In the genomic region with DNA sequence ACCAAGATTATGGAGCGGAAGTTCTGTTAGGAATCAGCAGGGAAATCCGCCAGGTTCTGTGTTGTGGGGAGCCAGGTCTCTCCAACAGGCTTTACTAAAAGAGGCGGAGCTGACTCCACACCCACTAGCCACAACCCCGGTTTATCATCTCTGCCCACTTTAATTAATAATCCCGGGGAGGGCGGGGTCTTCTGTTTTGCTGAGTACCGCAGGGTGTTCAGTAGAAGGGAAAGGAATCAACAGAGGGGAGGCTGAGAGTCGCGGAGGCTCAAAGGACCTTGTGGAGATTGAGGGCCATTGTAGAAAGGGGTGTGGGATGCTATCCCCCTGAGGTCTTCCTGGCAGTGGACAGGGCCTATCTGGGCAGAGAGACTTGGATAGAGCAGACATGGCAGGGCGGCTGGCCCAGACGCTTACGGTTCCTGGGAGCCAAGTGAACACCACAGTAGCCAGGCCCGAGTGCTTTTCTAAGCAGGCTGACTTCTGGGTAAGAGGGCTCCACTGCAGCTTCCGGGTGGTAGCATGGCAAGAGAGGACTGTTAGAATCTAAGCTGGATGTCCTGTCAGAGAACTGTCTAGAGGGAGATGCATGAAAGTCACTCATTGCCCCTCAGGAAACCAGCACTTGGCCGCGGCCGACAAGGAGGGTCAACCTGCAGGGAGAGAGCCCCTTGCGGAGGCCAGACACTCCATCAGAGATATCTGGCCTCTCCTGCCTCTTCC, we compare ENCODE assay signal across 22 mouse cellular contexts. TPM values are rescaled to one million over a fixed set of nuclear protein-coding genes. Genes with fewer than 3 reads are reported as not detected.
DNase-seq lines count a peak whose midpoint lies in the region; ATAC-seq lines count a peak whose summit lies in the region.
"Had no signal": no experiment of that assay in that cellular context is flagged by ENCODE, and none has a peak within 500 bp of the region (broad histone marks: within the 10 kb centered on the region; RNA-seq: fewer than 3 reads in every experiment).

No protein-coding gene starts in this region.

- H3K9ac ChIP-seq in heart, embryonic 12.5 days, result no peak overlapping the region
- no peak overlapping the region for H3K9ac ChIP-seq in hindbrain, embryonic 14.5 days
- 0 out of 2 replicates have a peak overlapping the region, but pooled peaks have one; percentile 14 for H3K9ac ChIP-seq in midbrain, embryonic 15.5 days
- H3K9ac ChIP-seq: embryonic facial prominence, embryonic 15.5 days; neural tube, embryonic 12.5 days had no signal

- no peaks in the 10 kb centered on the region for H3K36me3 ChIP-seq in heart, embryonic 12.5 days
- H3K36me3 ChIP-seq in hindbrain, embryonic 14.5 days (replicated peaks; ENCODE audit: control insufficient read depth, insufficient read depth), result no peaks in the 10 kb centered on the region
- H3K36me3 ChIP-seq in midbrain, embryonic 15.5 days (replicated peaks), result no peaks in the 10 kb centered on the region
- H3K36me3 ChIP-seq: embryonic facial prominence, embryonic 15.5 days; neural tube, embryonic 12.5 days had no signal

- no peak for ATAC-seq in heart, embryonic 12.5 days (ENCODE audit: insufficient number of reproducible peaks, low FRiP score)
- ATAC-seq in hindbrain, embryonic 14.5 days (ENCODE audit: low FRiP score), result no peak; the same call in 1 of the 2 replicates
- ATAC-seq in midbrain, embryonic 15.5 days (replicated peaks), result peak; percentile 22; the same call in 1 of the 2 replicates
- ATAC-seq: inflammation-experienced regulatory T-cells, adult 6 months had no signal

- peaks cover 13% of the 10 kb centered on the region for H3K4me1 ChIP-seq in heart, embryonic 12.5 days (replicated peaks)
- 0 out of 2 replicates have a peak, but pooled peaks cover 4% of the 10 kb centered on the region for H3K4me1 ChIP-seq in hindbrain, embryonic 14.5 days (replicated peaks; ENCODE audit: control insufficient read depth, insufficient read depth, low read length)
- H3K4me1 ChIP-seq in midbrain, embryonic 15.5 days, result peaks cover 20% of the 10 kb centered on the region

- no peak overlapping the region for H3K4me2 ChIP-seq in heart, embryonic 12.5 days
- no peak overlapping the region for H3K4me2 ChIP-seq in hindbrain, embryonic 14.5 days (replicated peaks)
- H3K4me2 ChIP-seq in midbrain, embryonic 15.5 days, result no peak overlapping the region
- H3K4me2 ChIP-seq: embryonic facial prominence, embryonic 15.5 days; liver, embryonic 11.5 days; neural tube, embryonic 12.5 days had no signal

- 0 out of 2 replicates have a peak, but pooled peaks cover 17% of the 10 kb centered on the region for H3K27me3 ChIP-seq in heart, embryonic 12.5 days (replicated peaks)
- H3K27me3 ChIP-seq in hindbrain, embryonic 14.5 days (ENCODE audit: control insufficient read depth, insufficient read depth, low read length), result no peaks in the 10 kb centered on the region
- no peaks in the 10 kb centered on the region for H3K27me3 ChIP-seq in midbrain, embryonic 15.5 days (replicated peaks)
- H3K27me3 ChIP-seq: embryonic facial prominence, embryonic 15.5 days had no signal

- H3K27ac ChIP-seq in heart, embryonic 12.5 days (ENCODE audit: poor library complexity, severe bottlenecking), result no peak overlapping the region
- peak overlapping the region; percentile 54; the same call in 1 of the 2 replicates for H3K27ac ChIP-seq in hindbrain, embryonic 14.5 days
- peak overlapping the region; percentile 76 for H3K27ac ChIP-seq in midbrain, embryonic 15.5 days
- H3K27ac ChIP-seq: embryonic facial prominence, embryonic 15.5 days; neural tube, embryonic 12.5 days had no signal

- DNase-seq in heart, adult 11 months, result peak; percentile 74
- DNase-seq in MN1 (ENCODE audit: low spot score), result peak; percentile 64
- no peak for DNase-seq in hindbrain, embryonic 14.5 days (ENCODE audit: low spot score)
- no peak for DNase-seq in thymus, postnatal 0 days (ENCODE audit: low spot score)
- no peak for DNase-seq in thymus, postnatal 4 days
- DNase-seq: adrenal gland, postnatal 25 days; cerebellum, adult 2 months; gastrocnemius, postnatal 10 days; heart, postnatal 10 days; kidney, adult 9 months; kidney, postnatal 4 days; lung, adult 2 months; lung, postnatal 36 days; thymus, postnatal 14 days had no signal

- 62% methylated on average over 18 of the region's 18 CpGs for WGBS in heart, embryonic 12.5 days
- 69% methylated on average over 18 of the region's 18 CpGs for WGBS in hindbrain, embryonic 14.5 days
- 60% methylated on average over 18 of the region's 18 CpGs for WGBS in midbrain, embryonic 15.5 days

- H3K9me3 ChIP-seq in heart, embryonic 12.5 days (replicated peaks), result no peaks in the 10 kb centered on the region
- H3K9me3 ChIP-seq in hindbrain, embryonic 14.5 days (ENCODE audit: control insufficient read depth, low read length), result no peaks in the 10 kb centered on the region
- no peaks in the 10 kb centered on the region for H3K9me3 ChIP-seq in midbrain, embryonic 15.5 days
- H3K9me3 ChIP-seq: embryonic facial prominence, embryonic 15.5 days; neural tube, embryonic 12.5 days had no signal

- no peak overlapping the region for H3K4me3 ChIP-seq in heart, embryonic 12.5 days
- no peak overlapping the region for H3K4me3 ChIP-seq in hindbrain, embryonic 14.5 days (replicated peaks; ENCODE audit: low read length)
- H3K4me3 ChIP-seq in midbrain, embryonic 15.5 days, result no peak overlapping the region
- H3K4me3 ChIP-seq: embryonic facial prominence, embryonic 15.5 days; neural tube, embryonic 12.5 days had no signal

RNA-seq across cellular contexts. Expression of gene Cd40, which starts 4.4 kb away (rescaled TPM):
- polyA plus RNA-seq in heart, embryonic 12.5 days (2016; fragmentation: Nextera tagmentation; extraction: Ambion mirVana), result 7.2 and 7.7 TPM in 2 replicates
- polyA plus RNA-seq in hindbrain, embryonic 14.5 days (2014; fragmentation: Nextera tagmentation; extraction: Ambion mirVana), result 6.3 and 8.3 TPM in 2 replicates
- 5.5 and 6.3 TPM in 2 replicates for polyA plus RNA-seq in midbrain, embryonic 15.5 days (2015; fragmentation: Nextera tagmentation; extraction: Ambion mirVana)
- polyA plus RNA-seq in thymus, postnatal 0 days (2015; fragmentation: Nextera tagmentation; extraction: Ambion mirVana), result 29.6 and 31.4 TPM in 2 replicates

RNA-seq across cellular contexts. Expression of gene Ncoa5, which starts 16.3 kb away (rescaled TPM):
- polyA plus RNA-seq in heart, embryonic 12.5 days (2016; fragmentation: Nextera tagmentation; extraction: Ambion mirVana), result 50.6 and 55.8 TPM in 2 replicates
- 83.1 and 89.0 TPM in 2 replicates for polyA plus RNA-seq in hindbrain, embryonic 14.5 days (2014; fragmentation: Nextera tagmentation; extraction: Ambion mirVana)
- polyA plus RNA-seq in midbrain, embryonic 15.5 days (2015; fragmentation: Nextera tagmentation; extraction: Ambion mirVana), result 123 and 126 TPM in 2 replicates
- 43.8 and 51.3 TPM in 2 replicates for polyA plus RNA-seq in thymus, postnatal 0 days (2015; fragmentation: Nextera tagmentation; extraction: Ambion mirVana)

RNA-seq across cellular contexts. Expression of gene 1700025C18Rik, which starts 39.6 kb away (rescaled TPM):
- not detected in 2 replicates for polyA plus RNA-seq in heart, embryonic 12.5 days (2016; fragmentation: Nextera tagmentation; extraction: Ambion mirVana)
- polyA plus RNA-seq in hindbrain, embryonic 14.5 days (2014; fragmentation: Nextera tagmentation; extraction: Ambion mirVana), result not detected in 2 replicates
- polyA plus RNA-seq in midbrain, embryonic 15.5 days (2015; fragmentation: Nextera tagmentation; extraction: Ambion mirVana), result not detected in 2 replicates
- polyA plus RNA-seq in thymus, postnatal 0 days (2015; fragmentation: Nextera tagmentation; extraction: Ambion mirVana), result not detected in 2 replicates
- polyA plus RNA-seq: cerebellum, adult 2 months; embryonic facial prominence, embryonic 15.5 days; inflammation-experienced regulatory T-cells, adult 6 months; liver, embryonic 11.5 days; lung, adult 2 months; neural tube, embryonic 12.5 days; spleen, adult 2 months; stomach, embryonic 16.5 days had no signal

Comparison
In these comparisons a context has a peak if more than half of its experiments do, and no peak if none do; other contexts are left out.
1. DNase-seq: peak in heart, adult 11 months (single experiment) and MN1 (single experiment); none in hindbrain, embryonic 14.5 days (single experiment), thymus, postnatal 0 days (single experiment) and thymus, postnatal 4 days (single experiment).